Mouse (Mus musculus) mesoderm, embryonic 11.5 days (tissue): ENCODE measurements around the gene Gm10944.

Experiments
- DNase-seq: peaks from one replicate; pipeline ENCODE4 v3.0.0-alpha.2; 2012; ENCODE audit warnings: low read depth, low spot score

Gene Gm10944

GRCm38 (mm10) chr10:10681048-10681447 is at the start of gene Gm10944:
TSS of gene Gm10944 (plus strand) at chr10:10681348.
- no peak for DNase-seq

GRCm38 (mm10) chr10:10655991-10656390 is 25.2 kb upstream of the Gm10944 start:
- no peak for DNase-seq

DNA sequence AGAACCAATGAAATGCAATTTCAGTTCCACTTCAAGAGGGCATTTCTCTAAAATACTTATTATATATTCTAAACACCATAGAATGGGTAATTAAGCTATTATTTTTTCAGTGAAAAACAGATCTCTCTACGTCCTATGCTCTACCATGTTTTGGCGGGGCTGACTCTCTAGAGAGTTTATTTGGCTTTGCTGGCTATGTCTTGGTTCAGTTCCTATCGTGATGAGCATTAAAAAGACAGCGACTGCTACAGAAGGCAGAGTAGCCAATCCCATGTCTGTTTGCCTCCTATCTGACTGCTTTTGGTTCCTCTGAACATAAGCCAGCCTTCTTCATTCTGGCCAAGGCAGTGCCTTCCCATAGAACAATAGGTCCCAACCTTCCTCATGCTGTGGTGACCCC is 24.5 kb upstream of the Gm10944 start:
- DNase-seq, result no peak

DNA sequence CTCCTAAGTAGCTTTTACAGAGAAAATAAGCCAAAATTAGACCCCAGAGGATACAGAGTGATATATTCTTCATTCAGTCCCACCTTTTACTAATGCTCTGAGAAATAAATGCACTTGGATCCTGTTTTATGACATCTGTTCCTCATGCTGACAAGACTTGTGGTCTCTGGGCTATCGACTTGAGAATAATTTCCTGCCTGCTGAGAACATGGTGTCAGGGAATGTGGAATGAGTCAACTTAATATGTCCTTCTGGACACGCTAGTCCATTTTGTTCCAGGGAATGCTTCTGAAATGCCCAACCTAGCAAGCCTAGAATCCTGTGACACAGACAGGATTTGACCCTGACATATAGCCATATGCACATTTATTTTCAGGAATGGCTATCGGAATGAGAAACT is 22.0 kb upstream of the Gm10944 start:
- no peak for DNase-seq

DNA sequence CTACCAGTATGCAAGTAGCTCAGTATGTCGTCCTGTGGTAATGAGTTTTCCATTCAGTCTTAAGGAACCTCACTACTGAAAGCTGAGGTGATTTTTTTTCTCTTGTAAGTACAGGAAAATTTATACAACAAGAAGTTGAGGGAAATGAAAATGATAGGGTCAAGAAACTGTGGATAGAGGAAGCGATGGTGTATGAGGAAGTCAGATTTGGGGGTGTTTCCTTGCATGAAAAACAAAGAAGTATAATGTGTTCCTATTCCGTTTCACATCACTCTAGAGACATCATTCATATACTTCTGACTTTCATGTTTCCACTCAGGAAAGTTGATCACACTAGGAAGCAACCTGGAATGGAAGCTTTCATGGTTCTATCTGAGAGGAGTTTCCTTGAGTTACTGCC is 21.2 kb upstream of the Gm10944 start:
- DNase-seq, result no peak

DNA sequence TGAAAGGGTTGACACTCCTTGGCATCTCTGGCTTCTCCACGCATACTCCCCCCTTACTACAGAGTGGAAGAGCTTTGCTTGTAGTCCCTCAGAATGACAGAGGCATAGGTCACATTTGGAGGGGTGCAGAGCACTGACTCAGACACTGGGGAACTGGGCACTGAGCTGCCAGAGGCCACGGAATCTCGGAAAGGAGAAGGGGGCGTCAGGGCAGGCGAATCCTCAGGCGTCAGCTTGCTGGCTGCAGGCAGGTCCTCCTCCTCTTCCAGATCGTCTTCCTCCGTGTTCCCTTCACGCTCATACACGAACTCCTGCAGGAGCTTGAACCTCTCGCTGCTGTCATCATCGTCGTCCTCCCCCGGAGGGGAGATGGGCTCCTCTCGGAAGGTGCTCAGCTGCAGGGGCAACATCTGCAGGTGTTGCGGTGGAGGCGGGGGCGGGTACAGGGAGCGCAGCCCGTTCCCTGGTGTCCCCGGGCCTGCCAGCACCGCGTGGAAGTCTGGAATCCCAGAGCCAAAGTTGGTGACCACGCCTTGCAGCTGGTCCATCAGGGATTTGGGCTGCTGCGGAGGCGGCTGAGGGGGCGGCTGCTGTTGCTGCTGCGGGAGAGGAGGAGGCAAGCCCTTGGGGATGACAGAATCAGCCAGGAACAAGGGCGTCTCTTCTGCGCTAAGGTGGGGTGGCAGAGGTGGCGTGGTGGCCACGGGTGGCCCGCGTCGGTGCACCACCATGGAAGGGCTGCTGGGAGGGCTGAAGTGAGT is 7.9 kb downstream of the Gm10944 start:
- peak; percentile 40 for DNase-seq

GRCm38 (mm10) chr10:10689668-10690223 is 8.6 kb downstream of the Gm10944 start:
- DNase-seq, result no peak

DNA sequence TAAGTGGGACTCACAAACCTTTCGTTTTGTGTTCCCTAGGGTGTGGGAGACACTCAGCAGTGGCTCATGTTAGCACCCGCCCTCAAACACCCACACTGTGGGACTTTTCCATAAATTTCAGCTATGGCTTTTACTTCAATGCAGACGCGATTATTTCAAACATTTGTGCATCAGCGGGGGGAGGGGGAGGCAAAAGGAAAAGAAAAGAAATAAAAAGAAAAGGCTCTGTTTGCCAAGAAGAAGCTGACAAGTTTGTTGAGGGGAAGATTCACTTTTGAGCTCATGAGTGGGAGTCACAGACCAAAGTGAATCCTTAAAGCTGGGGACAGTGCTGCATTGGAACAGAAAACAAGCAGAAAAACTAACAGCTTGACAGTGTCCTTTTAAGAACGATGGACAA is 16.3 kb downstream of the Gm10944 start:
- DNase-seq, result no peak

DNA sequence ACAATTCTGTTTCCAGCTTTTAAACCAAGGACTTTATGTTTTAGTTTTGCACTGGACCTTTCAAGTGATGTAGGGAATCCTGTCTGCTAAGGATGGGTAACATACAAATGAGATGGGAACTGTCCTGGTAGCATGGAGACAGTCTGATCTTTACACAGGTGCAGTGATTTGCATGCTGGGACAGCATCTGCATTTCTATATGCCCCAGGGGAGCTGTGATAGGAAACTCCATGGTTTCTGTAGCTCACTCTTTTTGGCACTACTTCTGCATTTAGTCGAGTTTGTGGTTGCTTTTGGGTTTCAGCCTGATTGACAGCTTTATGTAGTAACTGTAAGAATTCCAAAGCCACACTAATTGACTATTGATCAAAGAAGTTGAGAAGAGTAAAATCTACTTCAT is 19.8 kb downstream of the Gm10944 start:
- DNase-seq, result no peak

- no peak for DNase-seq
These were observed 20.2 kb downstream of the Gm10944 start for GRCm38 (mm10) chr10:10701326-10701725.

- no peak for DNase-seq
These were observed 26.9 kb downstream of the Gm10944 start for GRCm38 (mm10) chr10:10708031-10708430.

GRCm38 (mm10) chr10:10710359-10710758 is 29.2 kb downstream of the Gm10944 start:
- no peak for DNase-seq

DNA sequence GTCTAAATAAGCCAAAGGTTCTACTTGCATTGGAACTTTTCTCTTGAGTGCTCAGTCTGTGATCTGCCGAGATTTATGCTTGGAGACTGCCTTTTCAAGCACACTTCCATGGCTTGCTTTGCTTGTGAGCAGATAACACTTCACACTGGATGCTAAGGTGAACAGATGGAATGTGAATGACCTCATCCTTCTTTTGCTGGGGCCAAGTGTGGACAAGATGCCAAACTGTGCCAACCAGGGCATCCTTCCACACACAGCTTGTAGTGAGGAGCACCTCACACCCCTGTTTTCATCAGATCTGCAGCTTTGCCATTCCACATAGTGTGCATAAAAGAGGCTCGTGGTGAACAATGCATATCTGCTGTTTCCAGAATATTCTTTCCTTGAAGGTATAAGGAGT is 29.7 kb downstream of the Gm10944 start:
- no peak for DNase-seq

- DNase-seq, result no peak
These were observed 45.4 kb downstream of the Gm10944 start for GRCm38 (mm10) chr10:10726501-10726900.
